Mouse (Mus musculus) ES-Bruce4 (cell line): ENCODE data around the gene Mef2c. TPM values are rescaled to one million over a fixed set of nuclear protein-coding genes. Genes with fewer than 3 reads are reported as not detected.

Experiments used
- H3K27ac ChIP-seq: 2 replicates; pipeline ENCODE4 v1.5.1; 2012; ENCODE audit warnings: low read length, inconsistent platforms; ENCODE audit not compliant: insufficient read depth
- H3K27me3 ChIP-seq: 2 replicates; pipeline ENCODE4 v1.6.1; 2012; ENCODE audit warnings: mild to moderate bottlenecking, low read length, inconsistent platforms; ENCODE audit not compliant: control insufficient read depth, poor library complexity, insufficient read depth, severe bottlenecking
- H3K36me3 ChIP-seq: 2 replicates; pipeline ENCODE4 v1.6.1; 2012; ENCODE audit warnings: inconsistent platforms, mild to moderate bottlenecking, low read length, moderate library complexity; ENCODE audit not compliant: control insufficient read depth, poor library complexity, insufficient read depth, severe bottlenecking
- H3K4me1 ChIP-seq: one replicate; pipeline ENCODE4 v1.8.1; 2011; ENCODE audit warnings: low read length; ENCODE audit not compliant: control insufficient read depth, insufficient read depth
- H3K4me3 ChIP-seq: 2 replicates; pipeline ENCODE4 v1.5.1; 2011; ENCODE audit warnings: low read depth, mild to moderate bottlenecking, low read length
- H3K9ac ChIP-seq: 2 replicates; pipeline ENCODE4 v1.6.1; 2012; ENCODE audit warnings: low read depth, mild to moderate bottlenecking, inconsistent platforms; ENCODE audit not compliant: poor library complexity, severe bottlenecking
- H3K9me3 ChIP-seq: replicated peaks from 2 replicates; pipeline ENCODE4 v1.6.1; 2012; ENCODE audit warnings: mild to moderate bottlenecking, low read length, inconsistent platforms; ENCODE audit not compliant: control insufficient read depth, poor library complexity, insufficient read depth, severe bottlenecking
- CTCF ChIP-seq: IDR thresholded peaks from one replicate; pipeline ENCODE4 v1.8.1; 2011; ENCODE audit warnings: low read depth, low read length
- EP300 ChIP-seq: IDR thresholded peaks from 2 replicates; pipeline ENCODE4 v1.6.1; 2011; ENCODE audit warnings: low read depth, low read length; ENCODE audit not compliant: insufficient read depth
- POLR2A ChIP-seq: IDR thresholded peaks from one replicate; pipeline ENCODE4 v1.8.1; 2011; ENCODE audit warnings: low read length; ENCODE audit not compliant: insufficient read depth
- polyA plus RNA-seq: library from polyadenylated mRNA; stranded (reverse); fragments of >200 nt; gene quantifications from 2 replicates; pipeline ENCODE4 v1.2.4, GENCODE M21; 2011; ENCODE audit warnings: low read depth; ENCODE audit not compliant: missing spikeins, insufficient read depth, insufficient read length

Mef2c gene
- polyA plus RNA-seq, 1 experiment, result not detected

DNA sequence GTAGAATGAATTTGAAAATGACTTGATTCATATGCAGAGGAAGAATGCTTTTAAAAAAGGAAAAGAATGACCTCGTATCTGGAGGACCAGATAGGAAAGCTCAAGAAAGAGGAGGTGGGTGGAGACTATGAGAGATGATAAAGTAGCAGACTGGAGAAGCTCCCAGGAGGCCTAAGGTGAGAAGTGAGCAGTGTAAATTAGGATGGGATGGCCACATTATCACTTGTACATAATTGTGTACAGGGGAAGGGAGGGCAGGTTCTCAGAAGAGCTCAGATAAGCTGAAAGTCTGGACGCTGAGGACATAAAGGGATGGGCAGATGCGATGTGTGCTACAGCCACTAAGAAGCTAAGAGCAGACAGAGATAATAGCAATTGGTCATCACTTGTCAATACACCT lies 124.3 kb downstream of the Mef2c start:
- H3K9me3 ChIP-seq, result no peaks in the 10 kb centered on the region
- H3K27ac ChIP-seq, result no peak overlapping the region
- no peak for TF ChIP-seq CTCF
- no peak for TF ChIP-seq EP300
- no peak for TF ChIP-seq POLR2A
- no peak overlapping the region for H3K9ac ChIP-seq
- H3K4me3 ChIP-seq, result no peak overlapping the region
- no peaks in the 10 kb centered on the region for H3K4me1 ChIP-seq
- H3K27me3 ChIP-seq, result no peaks in the 10 kb centered on the region; the same call in 1 of the 2 replicates
- no peaks in the 10 kb centered on the region for H3K36me3 ChIP-seq

DNA sequence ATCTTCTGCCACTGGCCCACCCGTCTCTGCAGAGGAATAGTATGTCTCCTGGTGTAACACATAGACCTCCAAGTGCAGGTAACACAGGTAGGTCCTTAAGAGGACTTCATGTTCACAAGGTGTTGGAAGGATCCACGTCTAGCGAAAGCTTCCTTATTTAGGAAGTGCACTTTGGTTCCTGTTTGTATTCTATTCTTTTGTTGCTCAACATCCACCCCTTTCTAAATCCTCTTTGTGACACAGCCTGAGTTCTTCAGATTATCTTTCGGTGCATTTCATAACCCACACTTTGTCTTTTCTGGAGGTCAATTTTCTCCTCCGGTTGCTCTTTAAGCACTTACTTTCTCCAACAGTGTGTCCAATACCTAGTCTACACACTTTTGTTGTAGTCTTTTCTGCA lies 129.3 kb downstream of the Mef2c start:
- Histone ChIP-seq H3K27me3 (no peaks in the 10 kb centered on the region), H3K4me3 (no peak overlapping the region), H3K27ac (no peak overlapping the region), H3K4me1 (no peaks in the 10 kb centered on the region), H3K9ac (no peak overlapping the region), H3K36me3 (no peaks in the 10 kb centered on the region), H3K9me3 (no peaks in the 10 kb centered on the region)
- TF ChIP-seq CTCF (no peak), POLR2A (no peak), EP300 (no peak)

DNA sequence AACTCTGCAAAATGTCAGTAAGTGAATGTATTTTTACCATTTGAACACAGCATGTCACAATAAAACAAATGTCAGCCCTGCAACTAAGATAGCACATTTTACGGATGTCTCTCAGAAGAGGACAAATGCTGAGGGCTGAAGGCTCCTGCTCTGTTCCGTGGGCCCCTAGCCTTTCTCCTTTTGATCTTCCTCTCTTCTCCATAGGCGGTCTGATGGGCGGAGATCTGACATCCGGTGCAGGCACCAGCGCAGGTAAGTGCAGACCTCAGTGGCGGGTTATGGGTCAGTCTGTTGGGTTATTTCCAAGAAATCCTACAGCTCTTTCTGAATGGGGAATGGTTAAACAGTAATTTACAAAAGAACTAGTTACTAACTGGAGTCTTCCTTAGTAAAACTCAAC lies 131.4 kb downstream of the Mef2c start:
- Histone ChIP-seq H3K9ac (no peak overlapping the region), H3K27me3 (no peaks in the 10 kb centered on the region), H3K36me3 (no peaks in the 10 kb centered on the region), H3K9me3 (no peaks in the 10 kb centered on the region), H3K4me3 (no peak overlapping the region), H3K27ac (no peak overlapping the region), H3K4me1 (no peaks in the 10 kb centered on the region)
- no peak for TF ChIP-seq POLR2A
- TF ChIP-seq EP300, result no peak
- no peak for TF ChIP-seq CTCF

DNA sequence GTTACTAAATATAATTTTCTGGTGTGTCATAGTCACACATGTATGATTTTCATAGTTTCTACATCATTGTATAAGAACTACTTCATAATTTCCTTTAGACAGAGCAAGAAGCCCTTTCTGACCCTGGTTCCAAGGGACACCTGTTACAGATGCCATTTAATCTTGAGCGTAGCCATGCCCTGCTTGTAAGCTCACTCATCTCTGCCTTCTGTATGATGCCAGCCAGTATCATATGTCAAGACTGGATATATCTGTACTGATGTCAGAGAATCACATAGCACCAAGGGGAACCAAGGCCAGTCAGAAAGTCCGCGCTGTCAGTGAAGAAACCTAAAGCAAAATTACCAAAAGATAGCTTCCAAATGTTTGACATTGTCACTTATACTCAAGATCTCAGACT lies 133.8 kb downstream of the Mef2c start:
- H3K27ac ChIP-seq, result no peak overlapping the region
- no peak overlapping the region for H3K9ac ChIP-seq
- H3K36me3 ChIP-seq, result no peaks in the 10 kb centered on the region
- H3K4me3 ChIP-seq, result no peak overlapping the region
- no peaks in the 10 kb centered on the region for H3K9me3 ChIP-seq
- H3K4me1 ChIP-seq, result no peaks in the 10 kb centered on the region
- TF ChIP-seq POLR2A (no peak), CTCF (no peak), EP300 (no peak)
- H3K27me3 ChIP-seq, result no peaks in the 10 kb centered on the region

DNA sequence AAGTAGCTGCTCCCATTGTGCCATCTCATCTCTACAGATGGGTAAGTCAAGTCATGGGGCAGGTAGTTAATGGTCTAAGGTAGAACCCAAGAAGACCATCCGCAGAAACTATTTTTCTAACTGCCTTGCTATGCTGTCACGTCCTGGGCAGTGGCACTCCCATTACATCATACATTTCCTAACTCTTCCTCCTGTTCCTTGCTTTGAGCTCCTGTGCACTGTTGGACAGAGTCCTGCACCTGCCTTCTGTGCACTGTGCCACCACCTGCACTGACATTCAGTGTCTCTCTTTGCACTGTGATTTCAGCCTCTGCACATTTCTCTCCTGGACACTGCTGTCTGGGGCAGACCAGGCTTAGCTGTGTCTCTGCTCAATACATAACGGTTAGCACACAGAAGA lies 134.9 kb downstream of the Mef2c start:
- Histone ChIP-seq H3K36me3 (no peaks in the 10 kb centered on the region), H3K27me3 (no peaks in the 10 kb centered on the region), H3K27ac (no peak overlapping the region)

DNA sequence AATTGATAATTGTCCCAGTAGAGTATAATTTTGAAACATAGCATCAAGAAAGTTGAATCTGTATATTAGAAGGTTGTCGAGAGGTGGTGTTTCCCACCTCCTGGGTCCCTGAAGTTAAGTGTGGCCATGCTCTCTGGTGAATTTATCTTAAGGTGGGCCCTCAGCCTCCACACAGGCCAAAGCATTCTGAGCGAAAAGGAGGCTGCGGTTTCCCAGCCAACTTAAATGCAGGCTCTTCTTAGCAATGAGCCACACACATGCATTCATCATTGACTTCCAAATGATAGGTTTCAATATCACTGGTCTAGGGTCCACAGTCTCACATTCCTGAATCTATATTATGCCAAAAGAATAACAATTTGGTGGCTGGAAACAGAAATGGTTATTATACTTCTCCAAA lies 145.2 kb downstream of the Mef2c start:
- Histone ChIP-seq H3K27me3 (no peaks in the 10 kb centered on the region), H3K9me3 (no peaks in the 10 kb centered on the region), H3K4me3 (no peak overlapping the region), H3K36me3 (no peaks in the 10 kb centered on the region), H3K9ac (no peak overlapping the region), H3K4me1 (no peaks in the 10 kb centered on the region), H3K27ac (no peak overlapping the region)
- TF ChIP-seq CTCF (no peak), EP300 (no peak), POLR2A (no peak)

More for the DNA sequence above, 134.9 kb downstream of the Mef2c start:
- no peak overlapping the region for H3K4me3 ChIP-seq
- H3K9me3 ChIP-seq, result no peaks in the 10 kb centered on the region
- TF ChIP-seq POLR2A (no peak), CTCF (no peak), EP300 (no peak)
- no peaks in the 10 kb centered on the region for H3K4me1 ChIP-seq
- H3K9ac ChIP-seq, result no peak overlapping the region
